Mouse (Mus musculus) ovary, adult 18-20 months (tissue): ENCODE data around the gene Gpatch2l.

Source experiments
- DNase-seq: peaks from one replicate; pipeline ENCODE4 v3.0.0; 2022; ENCODE audit warnings: low spot score, mixed read lengths

Gpatch2l gene

DNA sequence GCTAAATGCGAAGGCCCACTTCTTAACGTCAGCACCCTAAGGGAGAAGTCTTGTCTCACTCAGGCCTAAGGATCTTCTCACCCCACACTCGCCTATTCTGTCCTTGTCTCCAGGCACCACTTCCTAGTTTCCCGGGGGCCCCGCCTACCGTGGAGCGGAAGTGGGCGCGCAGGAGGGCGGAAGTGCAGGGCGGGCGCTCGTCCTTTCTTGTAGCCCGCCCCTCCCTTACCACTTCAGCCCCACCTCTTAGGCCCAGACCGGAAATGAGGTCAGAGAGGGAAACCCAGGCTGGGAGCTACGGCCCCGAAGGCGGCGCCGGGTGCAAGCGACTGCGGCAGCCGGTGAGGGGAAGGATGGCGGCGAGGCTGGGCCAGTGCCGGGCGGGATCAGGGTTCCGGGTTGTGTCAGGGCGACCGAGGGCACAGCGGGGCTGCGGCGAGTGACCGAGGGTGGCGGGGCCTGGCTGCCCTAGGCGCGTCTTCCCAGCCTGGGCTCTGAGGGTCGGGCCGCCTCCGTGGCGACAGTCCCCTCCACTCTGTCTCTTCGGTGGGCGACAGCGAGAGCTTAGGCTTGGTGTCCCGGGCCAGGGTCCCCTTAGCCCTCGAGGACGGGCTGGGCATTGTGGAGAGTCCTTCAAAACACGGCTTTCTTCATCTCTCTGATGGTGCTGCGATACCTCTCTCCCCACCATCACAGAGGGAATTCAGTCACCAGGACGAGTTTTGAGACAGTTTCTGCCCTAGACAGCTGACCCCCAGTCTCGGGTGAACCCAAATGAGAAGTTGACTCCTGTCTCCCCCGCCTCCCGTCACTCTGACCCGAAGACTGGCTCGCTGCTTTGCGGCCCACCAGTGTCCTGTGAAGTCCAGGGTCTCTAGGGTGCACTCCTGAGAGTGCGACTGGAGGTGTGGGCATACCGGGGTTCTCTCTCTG lies at the start of gene Gpatch2l:
Gpatch2l (plus strand) TSS at position 255 of the 933 bp plus-strand sequence.
- peak; percentile 94 for DNase-seq

DNA sequence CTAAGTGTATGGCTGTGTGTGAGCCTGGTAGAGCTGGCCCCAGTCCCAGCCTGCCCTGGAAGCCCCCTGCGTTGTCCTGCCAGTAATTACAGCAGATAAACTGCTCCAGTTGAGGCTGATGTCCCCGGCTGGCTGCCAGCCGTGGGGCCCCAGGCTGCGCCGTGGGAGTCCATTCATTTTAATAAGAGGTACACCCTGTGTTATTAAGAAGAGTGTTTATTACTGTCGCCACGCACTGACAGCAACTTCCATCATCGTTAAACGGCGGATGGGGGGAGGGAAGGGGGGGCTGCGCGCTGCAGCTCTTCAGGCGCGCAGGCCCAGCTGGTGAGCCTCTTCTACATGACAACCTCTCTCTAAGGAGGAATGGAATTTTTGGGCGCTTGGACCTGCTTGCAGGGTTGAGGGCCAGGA lies 49.6 kb upstream of the Gpatch2l start:
- DNase-seq = no peak

- DNase-seq = no peak
Observed at GRCm38 (mm10) chr12:86196944-86197343, 44.7 kb upstream of the Gpatch2l start.

GRCm38 (mm10) chr12:86203443-86204057 lies 38.1 kb upstream of the Gpatch2l start:
- no peak for DNase-seq

GRCm38 (mm10) chr12:86211099-86211520 lies 30.5 kb upstream of the Gpatch2l start:
- DNase-seq = no peak

DNA sequence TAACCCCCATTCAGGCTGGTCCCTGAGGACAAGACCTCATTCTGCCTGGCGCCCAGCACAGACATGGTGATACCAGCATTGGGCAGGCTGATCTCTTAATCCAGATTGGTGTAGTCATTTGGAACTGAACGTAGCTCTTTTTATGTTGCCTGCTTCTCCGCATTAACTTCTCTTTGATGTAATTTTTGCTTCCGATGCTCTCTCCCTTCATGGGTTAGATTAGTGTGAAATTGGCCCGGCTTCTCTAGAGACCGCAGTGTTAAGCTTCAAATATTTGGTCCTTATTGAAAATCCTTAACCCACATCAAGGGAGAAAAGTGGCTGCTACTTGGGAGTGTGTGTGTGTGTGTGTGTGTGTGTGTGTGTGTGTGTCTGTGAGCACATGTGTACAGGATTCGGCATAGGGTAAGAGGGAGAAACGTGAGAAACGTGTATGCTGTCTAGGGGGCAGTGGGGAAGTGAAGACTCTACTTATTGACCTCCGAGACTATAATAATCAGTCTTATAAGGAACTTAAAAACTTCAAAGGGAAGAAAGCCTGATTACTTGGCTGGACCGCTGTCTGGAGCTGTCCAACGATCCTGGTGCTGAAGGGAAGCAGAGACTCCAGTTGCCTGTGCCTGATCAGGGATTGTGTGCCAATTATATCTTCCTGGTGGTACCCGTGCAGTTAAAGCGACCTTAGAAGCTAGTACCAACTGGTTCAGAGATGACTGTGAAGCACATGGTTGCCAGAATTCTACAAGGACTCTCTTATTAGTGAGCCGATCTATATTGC lies 28.8 kb upstream of the Gpatch2l start:
- DNase-seq = no peak

DNA sequence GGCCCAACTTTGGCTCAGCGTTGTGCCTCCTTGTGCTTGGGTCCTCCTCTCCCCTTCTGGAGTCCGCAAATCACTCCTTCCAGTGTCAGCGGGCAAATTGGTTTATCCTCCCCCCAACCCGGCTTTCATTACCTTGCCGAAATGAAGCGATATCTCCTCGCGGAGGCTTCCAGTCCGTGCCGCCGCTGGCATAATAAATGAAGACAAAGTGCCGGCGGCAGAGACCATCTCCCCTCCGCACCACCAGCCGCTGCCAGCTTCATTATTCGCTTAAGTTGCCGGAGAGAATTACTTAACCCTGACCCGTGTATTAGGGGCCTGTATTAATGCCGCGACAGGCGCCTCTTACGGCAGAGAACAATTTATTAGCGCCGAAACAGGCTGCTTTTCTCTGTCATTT lies 27.5 kb upstream of the Gpatch2l start:
- DNase-seq = no peak

- DNase-seq = no peak
Observed at GRCm38 (mm10) chr12:86216687-86217421, 24.8 kb upstream of the Gpatch2l start.

- DNase-seq = no peak
Observed at GRCm38 (mm10) chr12:86220200-86221021, 21.2 kb upstream of the Gpatch2l start.

DNA sequence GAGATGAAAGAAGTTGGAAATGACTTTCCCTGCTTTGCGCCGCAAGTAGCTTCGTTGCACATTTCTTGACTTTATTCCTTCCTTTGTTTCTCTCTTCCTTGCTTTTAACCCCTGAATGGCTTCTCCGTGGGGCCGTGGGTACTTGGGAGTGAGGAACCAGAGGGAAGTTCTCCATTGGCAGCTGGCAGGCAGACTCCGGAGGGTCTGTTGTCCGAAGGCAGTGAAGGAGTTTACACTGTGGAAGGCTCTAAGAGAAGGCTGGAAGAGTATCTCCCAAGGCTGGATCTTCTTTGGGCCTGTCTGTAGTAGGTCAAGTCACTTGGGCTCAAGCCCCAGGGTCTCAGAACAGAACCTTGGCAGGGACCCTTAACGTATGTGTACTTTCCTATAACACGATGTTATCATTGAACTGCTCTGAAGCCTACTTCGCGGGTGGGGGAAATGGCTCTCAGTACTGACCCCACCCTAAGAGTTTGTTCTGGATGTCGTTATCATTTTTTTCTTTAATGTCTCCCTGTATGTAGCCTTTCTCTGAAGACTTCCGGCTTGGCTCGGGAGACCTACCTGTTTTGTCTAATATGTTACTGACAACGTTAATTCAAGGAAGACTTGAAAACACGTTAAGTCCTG lies 20.5 kb upstream of the Gpatch2l start:
- DNase-seq = no peak

GRCm38 (mm10) chr12:86234295-86234694 lies 7.4 kb upstream of the Gpatch2l start:
- DNase-seq = no peak

DNA sequence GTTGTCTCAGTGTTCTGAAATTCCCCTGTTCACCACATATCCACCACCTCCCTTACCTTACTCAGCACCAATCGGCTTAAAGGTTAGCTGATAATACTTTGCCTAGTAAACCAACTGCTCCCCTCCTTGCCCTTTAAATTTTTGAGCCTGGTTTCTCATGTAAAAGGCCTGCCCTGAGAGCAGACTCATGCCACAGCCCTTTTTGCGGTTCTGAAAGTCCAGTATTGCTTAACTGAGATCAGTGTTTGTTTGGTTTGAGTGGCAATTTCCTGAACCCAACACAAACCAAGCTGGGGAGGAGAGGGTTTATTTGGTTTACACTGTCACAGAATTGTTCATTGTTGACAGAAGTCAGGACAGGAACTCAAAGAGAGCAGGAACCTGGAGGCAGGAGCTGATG lies 2.9 kb upstream of the Gpatch2l start:
- no peak for DNase-seq

GRCm38 (mm10) chr12:86242563-86242962 lies 905 bp downstream of the Gpatch2l start:
- no peak for DNase-seq

GRCm38 (mm10) chr12:86243936-86244335 lies 2.3 kb downstream of the Gpatch2l start:
- no peak for DNase-seq

DNA sequence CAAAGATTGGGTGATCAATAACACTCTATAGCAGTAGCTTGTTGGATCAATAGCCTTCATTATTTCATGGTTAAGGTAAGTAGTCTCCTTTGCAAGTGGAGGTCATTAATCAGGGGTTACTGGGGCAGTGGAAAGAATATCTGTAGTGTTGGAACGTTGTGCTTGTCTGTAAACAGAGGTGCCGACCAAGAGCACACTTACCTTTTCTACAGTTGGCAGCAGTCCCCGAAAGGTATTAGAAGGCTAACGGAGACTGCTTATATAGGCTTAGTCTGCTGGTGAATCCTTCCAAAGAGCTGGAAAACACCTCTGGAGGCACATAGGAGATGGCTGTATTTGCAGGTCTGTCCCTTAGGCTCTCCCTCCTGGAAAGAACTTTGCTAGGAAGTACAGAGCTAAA lies 8.5 kb downstream of the Gpatch2l start:
- no peak for DNase-seq

- DNase-seq = no peak
Observed at GRCm38 (mm10) chr12:86254910-86255309, 13.3 kb downstream of the Gpatch2l start.

- no peak for DNase-seq
Observed at GRCm38 (mm10) chr12:86271626-86272025, 30.0 kb downstream of the Gpatch2l start.

DNA sequence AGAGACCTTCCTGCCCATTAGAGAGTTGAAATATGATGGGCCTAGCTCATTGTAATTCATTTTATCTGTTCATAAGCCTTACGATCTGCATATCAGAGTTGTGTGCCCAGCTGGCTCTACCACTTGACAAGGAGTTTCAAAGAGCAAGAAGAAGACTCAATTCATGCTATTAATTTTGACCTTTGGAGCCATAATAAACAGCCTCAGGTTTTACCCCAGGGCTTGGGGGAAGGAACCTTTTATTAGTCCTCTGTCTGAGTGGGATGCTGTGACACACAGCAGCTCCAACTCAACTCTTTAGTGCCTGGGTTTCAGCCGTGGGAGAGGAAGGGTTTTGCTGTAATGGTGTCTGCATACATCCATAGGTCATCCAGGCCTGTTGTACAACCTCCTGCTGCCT lies 32.6 kb downstream of the Gpatch2l start:
- no peak for DNase-seq

- DNase-seq = no peak
Observed at GRCm38 (mm10) chr12:86275731-86276130, 34.1 kb downstream of the Gpatch2l start.

GRCm38 (mm10) chr12:86276463-86276862 lies 34.8 kb downstream of the Gpatch2l start:
- DNase-seq = no peak
